Mouse (Mus musculus): Measurements from ENCODE around the gene Muc4. TPM values are rescaled to one million over a fixed set of nuclear protein-coding genes. Genes with fewer than 3 reads are reported as not detected.
A peak's percentile ranks its signal among the peaks of the same experiment; 100 is the strongest.

Gene Muc4
- total and polyA plus RNA-seq, 2 experiments, result 0.02 to 0.18 TPM

DNA sequence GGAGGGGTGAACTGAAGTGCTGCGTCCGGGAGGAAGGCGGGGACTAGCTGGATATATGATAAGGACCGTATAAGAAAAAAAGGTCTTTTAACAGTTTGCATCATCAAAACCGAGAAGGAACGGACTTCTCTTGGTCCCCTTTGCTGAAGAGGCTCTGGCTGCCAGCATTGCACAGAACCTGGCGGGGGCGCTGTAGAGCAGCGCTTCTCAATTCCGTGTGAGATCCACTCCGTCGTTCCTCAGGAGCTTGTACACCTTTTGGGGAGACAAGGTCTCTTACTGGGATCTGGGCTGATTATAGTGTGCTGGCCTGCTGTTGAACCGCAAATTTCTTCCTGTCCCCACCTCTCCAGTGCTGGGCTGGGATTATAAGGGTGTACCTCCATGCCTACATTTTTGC, 20.3 kb upstream of the Muc4 start:
- Histone ChIP-seq H3K4me3 (ENCODE audit: insufficient read depth, low read depth, low read length) (no peak overlapping the region), H3K27ac (replicated peaks; ENCODE audit: insufficient read depth, low read depth, low read length) (no peak overlapping the region), H3K4me1 (ENCODE audit: control insufficient read depth, insufficient read depth, low read length) (peaks cover 5% of the 10 kb centered on the region), H3K79me2 (ENCODE audit: control insufficient read depth, insufficient read depth, low read length) (no peaks in the 10 kb centered on the region), H3K27me3 (ENCODE audit: control insufficient read depth, insufficient read depth, low read length) (no peaks in the 10 kb centered on the region), H3K36me3 (ENCODE audit: control insufficient read depth, insufficient read depth, low read length) (no peaks in the 10 kb centered on the region), H3K9ac (ENCODE audit: low read depth, low read length) (no peak overlapping the region)
- TF ChIP-seq POLR2A (IDR thresholded peaks at IDR 0.05; ENCODE audit: extremely low read depth, insufficient read depth, low read length) (no peak), CTCF (IDR thresholded peaks at IDR 0.05; ENCODE audit: low read depth, low read length) (peak; percentile 79)
- peak; percentile 17 for DNase-seq (ENCODE audit: extremely low read depth, low read depth, low spot score)
- 25% methylated on average over 13 of the region's 13 CpGs for WGBS

DNA sequence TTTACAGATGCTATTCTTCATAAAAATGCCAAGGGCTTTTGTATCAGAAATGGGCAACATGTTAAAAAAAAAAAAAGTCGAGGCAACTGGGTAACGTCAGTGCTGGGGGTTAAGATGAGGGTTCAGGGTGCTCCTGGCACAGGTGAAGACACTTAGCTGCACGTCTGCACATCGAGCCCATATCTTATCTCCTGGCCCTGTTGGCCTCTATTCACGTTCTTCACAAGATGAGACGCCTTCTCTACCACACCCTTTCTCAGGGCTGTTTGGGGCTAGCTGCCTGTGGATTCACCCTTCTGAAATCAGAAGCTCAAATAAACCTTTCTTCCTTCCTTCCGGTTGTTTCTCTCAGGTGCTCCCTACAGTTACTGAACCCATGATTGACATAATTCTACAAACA, 12.5 kb upstream of the Muc4 start:
- no peaks in the 10 kb centered on the region for H3K27me3 ChIP-seq (ENCODE audit: control insufficient read depth, insufficient read depth, low read length)
- H3K79me2 ChIP-seq (ENCODE audit: control insufficient read depth, insufficient read depth, low read length), result no peaks in the 10 kb centered on the region
- DNase-seq (ENCODE audit: extremely low read depth, low read depth, low spot score), result no peak
- H3K4me3 ChIP-seq (ENCODE audit: insufficient read depth, low read depth, low read length), result no peak overlapping the region
- TF ChIP-seq POLR2A (IDR thresholded peaks at IDR 0.05; ENCODE audit: extremely low read depth, insufficient read depth, low read length), result no peak
- TF ChIP-seq CTCF (IDR thresholded peaks at IDR 0.05; ENCODE audit: low read depth, low read length), result no peak
- no peaks in the 10 kb centered on the region for H3K36me3 ChIP-seq (ENCODE audit: control insufficient read depth, insufficient read depth, low read length)
- no peak overlapping the region for H3K9ac ChIP-seq (ENCODE audit: low read depth, low read length)
- H3K4me1 ChIP-seq (ENCODE audit: control insufficient read depth, insufficient read depth, low read length), result no peaks in the 10 kb centered on the region; the same call in 1 of the 2 replicates
- no peak overlapping the region for H3K27ac ChIP-seq (replicated peaks; ENCODE audit: insufficient read depth, low read depth, low read length)
- 81% methylated on average over 7 of the region's 7 CpGs for WGBS

DNA sequence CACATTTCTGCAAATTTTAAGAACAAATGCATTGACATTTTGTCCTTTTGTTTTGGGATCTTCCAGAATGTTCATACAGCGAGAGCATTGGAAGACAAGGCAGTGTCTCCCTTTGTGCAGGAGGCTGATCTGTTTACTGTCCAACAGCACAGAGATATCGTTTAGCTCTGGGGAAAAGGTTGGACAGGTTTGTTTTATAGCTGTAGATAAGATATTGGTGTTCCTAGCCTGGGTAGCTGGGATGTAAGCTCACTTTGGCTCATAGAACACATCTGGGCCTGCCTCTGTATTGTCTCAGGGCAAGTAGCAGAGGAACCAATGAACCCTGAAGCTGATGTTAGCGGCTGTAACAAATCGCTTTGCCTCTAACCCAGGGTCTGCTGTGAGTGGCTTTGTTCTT, 11.9 kb upstream of the Muc4 start:
- no peaks in the 10 kb centered on the region for H3K27me3 ChIP-seq (ENCODE audit: control insufficient read depth, insufficient read depth, low read length)
- 82% methylated on average over 4 of the region's 4 CpGs for WGBS
- no peak for TF ChIP-seq CTCF (IDR thresholded peaks at IDR 0.05; ENCODE audit: low read depth, low read length)
- TF ChIP-seq POLR2A (IDR thresholded peaks at IDR 0.05; ENCODE audit: extremely low read depth, insufficient read depth, low read length), result no peak

DNA sequence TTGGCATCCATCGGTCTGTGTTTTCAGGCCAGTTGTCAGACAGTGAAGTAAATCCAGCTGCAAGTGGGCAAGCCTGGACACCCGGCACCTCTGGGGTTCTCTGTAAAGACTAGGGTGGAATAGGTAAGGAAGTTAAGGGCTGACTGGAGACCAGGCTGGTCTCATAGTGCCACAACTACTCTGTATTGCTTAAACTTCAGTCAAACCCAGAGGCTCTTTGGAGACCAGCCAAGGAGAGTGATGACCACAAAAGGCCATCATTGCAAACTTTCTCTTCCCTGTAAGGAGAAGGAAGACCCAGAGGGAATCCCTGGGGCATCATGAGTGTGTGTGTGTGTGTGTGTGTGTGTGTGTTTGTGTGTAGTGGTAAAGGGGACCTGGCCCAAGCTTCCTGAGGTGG, 11.4 kb upstream of the Muc4 start:
- Histone ChIP-seq H3K9ac (ENCODE audit: low read depth, low read length) (no peak overlapping the region), H3K4me3 (ENCODE audit: insufficient read depth, low read depth, low read length) (no peak overlapping the region), H3K4me1 (ENCODE audit: control insufficient read depth, insufficient read depth, low read length) (peaks cover 3% of the 10 kb centered on the region), H3K27ac (replicated peaks; ENCODE audit: insufficient read depth, low read depth, low read length) (no peak overlapping the region), H3K27me3 (ENCODE audit: control insufficient read depth, insufficient read depth, low read length) (no peaks in the 10 kb centered on the region), H3K79me2 (ENCODE audit: control insufficient read depth, insufficient read depth, low read length) (no peaks in the 10 kb centered on the region), H3K36me3 (ENCODE audit: control insufficient read depth, insufficient read depth, low read length) (no peaks in the 10 kb centered on the region)
- WGBS, result 93% methylated on average over 2 of the region's 2 CpGs
- TF ChIP-seq POLR2A (IDR thresholded peaks at IDR 0.05; ENCODE audit: extremely low read depth, insufficient read depth, low read length) (no peak), CTCF (IDR thresholded peaks at IDR 0.05; ENCODE audit: low read depth, low read length) (no peak)
- DNase-seq (ENCODE audit: extremely low read depth, low read depth, low spot score), result no peak

More for the DNA sequence above, 11.9 kb upstream of the Muc4 start:
- no peaks in the 10 kb centered on the region for H3K79me2 ChIP-seq (ENCODE audit: control insufficient read depth, insufficient read depth, low read length)
- no peak for DNase-seq (ENCODE audit: extremely low read depth, low read depth, low spot score)
- no peaks in the 10 kb centered on the region; the same call in none of the 2 replicates for H3K4me1 ChIP-seq (ENCODE audit: control insufficient read depth, insufficient read depth, low read length)
- no peak overlapping the region for H3K9ac ChIP-seq (ENCODE audit: low read depth, low read length)
- H3K4me3 ChIP-seq (ENCODE audit: insufficient read depth, low read depth, low read length), result no peak overlapping the region
- H3K27ac ChIP-seq (replicated peaks; ENCODE audit: insufficient read depth, low read depth, low read length), result no peak overlapping the region
- no peaks in the 10 kb centered on the region for H3K36me3 ChIP-seq (ENCODE audit: control insufficient read depth, insufficient read depth, low read length)

DNA sequence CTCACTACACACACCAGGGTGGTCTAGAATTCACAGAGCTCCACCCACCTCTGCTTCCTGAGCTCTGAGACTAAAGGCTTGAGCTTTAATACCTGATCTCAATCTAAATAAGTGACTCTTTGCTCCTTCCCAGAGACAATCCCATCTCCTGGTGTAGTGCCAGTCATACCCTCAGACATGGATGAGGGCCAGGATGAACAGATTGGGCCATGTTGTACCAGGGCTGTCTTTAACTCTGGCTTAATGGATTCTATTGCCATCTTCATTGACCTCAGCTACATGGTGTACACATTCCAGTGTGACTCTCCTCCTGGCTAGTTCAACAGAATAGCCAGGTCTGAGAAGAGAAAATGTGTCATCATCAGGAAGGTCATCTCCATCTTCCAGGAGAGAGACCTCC, 9.2 kb upstream of the Muc4 start:
- H3K4me1 ChIP-seq (ENCODE audit: control insufficient read depth, insufficient read depth, low read length), result peaks cover 3% of the 10 kb centered on the region
- H3K27me3 ChIP-seq (ENCODE audit: control insufficient read depth, insufficient read depth, low read length), result no peaks in the 10 kb centered on the region
- H3K27ac ChIP-seq (replicated peaks; ENCODE audit: insufficient read depth, low read depth, low read length), result no peak overlapping the region
- no peak for DNase-seq (ENCODE audit: extremely low read depth, low read depth, low spot score)
- H3K9ac ChIP-seq (ENCODE audit: low read depth, low read length), result no peak overlapping the region
- no peak overlapping the region for H3K4me3 ChIP-seq (ENCODE audit: insufficient read depth, low read depth, low read length)
- no peaks in the 10 kb centered on the region for H3K79me2 ChIP-seq (ENCODE audit: control insufficient read depth, insufficient read depth, low read length)
- no peak for TF ChIP-seq POLR2A (IDR thresholded peaks at IDR 0.05; ENCODE audit: extremely low read depth, insufficient read depth, low read length)
- no peak for TF ChIP-seq CTCF (IDR thresholded peaks at IDR 0.05; ENCODE audit: low read depth, low read length)
- H3K36me3 ChIP-seq (ENCODE audit: control insufficient read depth, insufficient read depth, low read length), result no peaks in the 10 kb centered on the region

DNA sequence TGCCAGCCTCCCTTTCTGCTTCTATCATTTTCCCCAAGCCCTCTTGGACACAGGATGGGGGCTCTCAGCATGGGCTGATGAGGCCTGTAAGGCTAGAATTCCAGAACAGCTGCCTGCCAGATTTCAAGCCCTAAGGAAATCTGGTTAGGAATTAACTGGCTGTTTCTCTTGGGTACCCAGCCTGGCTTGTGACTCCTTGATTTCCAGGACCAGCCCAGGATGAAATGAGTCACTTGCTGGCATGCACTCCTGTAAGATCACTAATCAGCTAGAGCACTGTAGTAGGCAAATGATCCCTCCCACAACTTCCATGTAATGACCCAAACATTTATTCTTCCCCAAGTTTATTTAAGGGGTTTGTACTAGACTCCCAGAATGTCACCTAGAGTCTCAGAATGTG, 7.4 kb upstream of the Muc4 start:
- TF ChIP-seq POLR2A (IDR thresholded peaks at IDR 0.05; ENCODE audit: extremely low read depth, insufficient read depth, low read length) (no peak), CTCF (IDR thresholded peaks at IDR 0.05; ENCODE audit: low read depth, low read length) (no peak)
- Histone ChIP-seq H3K9ac (ENCODE audit: low read depth, low read length) (no peak overlapping the region), H3K27me3 (ENCODE audit: control insufficient read depth, insufficient read depth, low read length) (no peaks in the 10 kb centered on the region), H3K4me3 (ENCODE audit: insufficient read depth, low read depth, low read length) (no peak overlapping the region), H3K27ac (replicated peaks; ENCODE audit: insufficient read depth, low read depth, low read length) (no peak overlapping the region; the same call in 1 of the 2 replicates), H3K36me3 (ENCODE audit: control insufficient read depth, insufficient read depth, low read length) (no peaks in the 10 kb centered on the region), H3K79me2 (ENCODE audit: control insufficient read depth, insufficient read depth, low read length) (no peaks in the 10 kb centered on the region), H3K4me1 (ENCODE audit: control insufficient read depth, insufficient read depth, low read length) (peaks cover 3% of the 10 kb centered on the region)
- peak; percentile 59 for DNase-seq (ENCODE audit: extremely low read depth, low read depth, low spot score)
